Mouse (Mus musculus) embryonic fibroblast, embryonic 13.5 days (primary cell): ENCODE measurements around the gene Fkbp5.

Experiments used
- CTCF ChIP-seq: IDR thresholded peaks from 2 replicates; pipeline ENCODE4 v1.5.1; 2011; ENCODE audit warnings: mild to moderate bottlenecking, control low read depth, low read length, moderate library complexity, borderline replicate concordance; ENCODE audit not compliant: insufficient read depth
- POLR2A ChIP-seq: IDR thresholded peaks from 2 replicates; pipeline ENCODE4 v1.6.1; 2011; ENCODE audit warnings: low read depth, mild to moderate bottlenecking, control low read depth, low read length, moderate library complexity

DNA sequence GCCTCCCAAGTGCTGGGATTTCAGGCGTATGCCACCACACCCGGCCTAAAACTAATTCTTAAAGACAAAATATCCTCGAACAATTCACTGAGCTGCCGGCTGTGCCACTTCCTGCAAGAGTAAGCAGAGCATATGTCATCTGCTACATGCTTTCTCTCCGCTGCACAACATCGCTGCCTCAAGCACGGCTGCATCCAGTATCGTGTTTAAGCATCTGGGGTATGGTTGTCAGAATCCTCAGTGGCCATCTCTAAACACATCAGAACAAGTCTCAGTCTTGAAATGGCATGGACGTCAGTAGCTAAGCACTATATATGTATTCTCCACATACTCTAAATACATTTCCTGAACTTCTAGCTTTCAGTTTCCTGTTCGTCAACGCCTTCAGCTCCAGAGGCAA, 49.6 kb downstream of the Fkbp5 start:
- TF ChIP-seq CTCF (no peak), POLR2A (no peak)
